In genomic region chr11:53891505-53892451, GRCm38 (mm10) we compare ENCODE assay signal across 8 mouse cellular contexts. TPM values are rescaled to one million over a fixed set of nuclear protein-coding genes. Genes with fewer than 3 reads are reported as not detected.
A peak's percentile ranks its signal among the peaks of the same experiment; 100 is the strongest.
DNase-seq lines count a peak whose midpoint lies in the region; ATAC-seq lines count a peak whose summit lies in the region.

TSS of gene Slc22a5 (minus strand) at chr11:53891660.

- peak; percentile 95 for ATAC-seq in megakaryocyte progenitor cell, adult 5-6 weeks (replicated peaks; ENCODE audit: poor library complexity)

- DNase-seq in adipocyte (ENCODE audit: low spot score) = peak; percentile 99
- peak; percentile 98 for DNase-seq in embryo, embryonic 10 days (ENCODE audit: low spot score)
- peak; percentile 99 for DNase-seq in gastrocnemius, postnatal 10 days
- DNase-seq in induced T-regulatory cell, adult 2 months (ENCODE audit: low read depth) = peak; percentile 100
- DNase-seq in left cerebral cortex, adult 9 months (ENCODE audit: low spot score in 2 of 2) = peak; percentile 97 to 99
- DNase-seq in right cerebral cortex, postnatal 14 days = peak; percentile 98
- peak; percentile 98 to 99 for DNase-seq in urinary bladder, postnatal 36 days (ENCODE audit: low spot score in 2 of 2)

RNA-seq across cellular contexts. Expression of gene Slc22a5, which starts in this region (rescaled TPM):
- total RNA-seq in gastrocnemius, postnatal 10 days (2021) = 10 to 100 TPM in 1 of 2 experiments, 1 to 10 TPM in 1; 7.4 to 10.7 TPM
- 8.3 and 11.3 TPM in 2 replicates for total RNA-seq in megakaryocyte progenitor cell, adult 5-6 weeks (2015)
- 8.0 and 12.7 TPM in 2 replicates for total RNA-seq in megakaryocyte progenitor cell, adult 5-6 weeks (2017)

Comparison
In these comparisons a context has a peak if more than half of its experiments do, and no peak if none do; other contexts are left out.
1. Peak in every context shown above with its lines: DNase-seq and ATAC-seq.